Mouse (Mus musculus) forebrain, embryonic 10.5 days (tissue): ENCODE measurements at regions not wholly inside any gene's neighbourhood (a gene's known extent, or its start where the extent isn't known, plus 50 kb on each side); places are given as distances from the start of the nearest gene placed in this dataset.

Experiments
- DNase-seq: peaks from one replicate; pipeline ENCODE4 v3.0.0-alpha.2; 2017; ENCODE audit warnings: low spot score; ENCODE audit errors: extremely low spot score
- H3K27ac ChIP-seq: fragments of 300-500 bp; sonication (generic); 2 replicates; pipeline ENCODE4 v1.5.1; 2016; ENCODE audit warnings: mild to moderate bottlenecking
- H3K27me3 ChIP-seq: fragments of 300-500 bp; sonication (generic); 2 replicates; pipeline ENCODE4 v1.6.1; 2016; ENCODE audit warnings: mild to moderate bottlenecking; ENCODE audit not compliant: poor library complexity, severe bottlenecking
- H3K36me3 ChIP-seq: fragments of 300-500 bp; sonication (generic); replicated peaks from 2 replicates; pipeline ENCODE4 v1.6.1; 2016; ENCODE audit warnings: mild to moderate bottlenecking, moderate library complexity
- H3K4me1 ChIP-seq: fragments of 300-500 bp; sonication (generic); 2 replicates; pipeline ENCODE4 v1.6.1; 2016
- H3K4me3 ChIP-seq: fragments of 300-500 bp; sonication (generic); 2 replicates; pipeline ENCODE4 v1.5.1; 2016; ENCODE audit warnings: mild to moderate bottlenecking, moderate library complexity
- H3K9me3 ChIP-seq: fragments of 300-500 bp; sonication (generic); 2 replicates; pipeline ENCODE4 v1.6.1; 2016; ENCODE audit warnings: mild to moderate bottlenecking, moderate library complexity
- WGBS: fragments of 180-500 bp; shearing (Covaris S2); methylation state at CpG from one replicate; pipeline ENCODE4 v1.1.7; 2016; 5-methylcytosine and 5-hydroxymethylcytosine counted together

DNA sequence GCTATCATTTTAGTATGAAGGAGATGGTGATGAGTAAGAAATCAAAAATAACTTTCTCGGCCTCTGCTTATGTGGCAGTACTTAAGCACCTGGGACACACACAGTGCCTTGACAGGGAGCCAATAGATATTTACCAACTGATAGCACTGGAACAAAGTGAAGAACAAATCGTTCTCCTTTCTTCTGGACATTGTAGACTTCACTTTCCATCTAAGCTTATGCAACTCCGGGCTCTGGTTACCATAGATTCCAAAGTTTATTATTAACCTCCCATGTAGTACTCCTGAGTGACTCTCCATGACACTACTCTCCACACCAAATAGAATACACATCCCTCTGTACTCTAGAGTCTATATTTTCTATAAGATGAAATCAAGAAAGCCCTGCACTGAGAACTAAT, 110.9 kb upstream of the Ccdc85a start:
- 87% methylated on average over 3 of the region's 3 CpGs for WGBS
- Histone ChIP-seq H3K27me3 (no peaks in the 10 kb centered on the region), H3K4me1 (peaks cover 49% of the 10 kb centered on the region), H3K9me3 (no peaks in the 10 kb centered on the region), H3K36me3 (no peaks in the 10 kb centered on the region), H3K27ac (no peak overlapping the region), H3K4me3 (no peak overlapping the region)
- DNase-seq = no peak

GRCm38 (mm10) chr11:28693303-28693702, 109.2 kb upstream of the Ccdc85a start:
- H3K27me3 ChIP-seq = no peaks in the 10 kb centered on the region
- WGBS = 63% methylated on average over 1 of the region's 1 CpGs
- H3K4me3 ChIP-seq = no peak overlapping the region
- H3K36me3 ChIP-seq = no peaks in the 10 kb centered on the region
- no peaks in the 10 kb centered on the region for H3K9me3 ChIP-seq
- no peak overlapping the region for H3K27ac ChIP-seq
- no peak for DNase-seq
- peaks cover 43% of the 10 kb centered on the region for H3K4me1 ChIP-seq

DNA sequence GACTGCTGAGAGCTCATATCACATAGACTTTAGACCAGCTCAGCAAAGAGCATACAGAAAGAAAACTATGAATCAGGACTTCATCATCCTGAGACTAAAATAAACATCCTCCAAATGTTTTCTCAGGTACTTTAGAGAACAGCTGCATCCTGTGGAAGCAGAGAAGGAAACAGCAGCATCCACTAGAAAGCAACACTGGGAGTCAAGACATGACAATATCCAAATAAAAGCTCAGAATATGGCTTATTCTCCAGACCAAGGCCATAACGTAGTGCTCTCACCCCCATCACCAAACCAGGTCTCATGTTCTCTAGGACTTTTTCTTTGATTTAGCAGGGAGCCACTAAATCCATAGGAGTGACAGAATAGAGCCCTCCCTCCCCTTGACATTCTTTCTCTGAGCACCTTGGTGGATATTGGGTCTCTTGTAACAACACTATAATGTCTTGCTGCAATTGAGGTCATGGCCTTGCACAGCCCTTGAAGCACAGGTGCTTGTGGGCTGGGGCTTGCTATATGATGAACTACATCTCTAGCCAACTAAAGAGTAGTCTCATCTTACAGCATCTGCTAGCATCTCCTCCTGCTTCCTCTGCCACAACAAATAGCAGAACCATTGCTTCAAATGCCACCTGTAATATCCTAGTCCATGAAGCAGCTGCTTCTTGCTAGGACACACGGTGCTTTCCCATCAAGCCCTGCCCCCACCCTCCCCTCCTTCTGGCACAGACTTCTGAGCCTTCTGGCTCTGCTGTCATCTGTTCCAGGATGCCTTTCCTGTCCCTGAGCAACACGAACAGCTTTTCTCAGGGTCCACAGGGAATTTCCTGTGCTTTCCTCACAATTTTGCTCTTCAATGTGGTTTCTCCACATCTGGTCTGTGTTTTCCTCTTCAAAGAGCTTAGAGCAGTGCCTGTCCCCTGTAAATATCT, 108.4 kb upstream of the Ccdc85a start:
- Histone ChIP-seq H3K9me3 (no peaks in the 10 kb centered on the region), H3K4me1 (peaks cover 36% of the 10 kb centered on the region), H3K36me3 (no peaks in the 10 kb centered on the region), H3K27ac (0 out of 2 replicates have a peak overlapping the region, but pooled peaks have one; percentile 35), H3K4me3 (no peak overlapping the region), H3K27me3 (no peaks in the 10 kb centered on the region)
- DNase-seq = peak; percentile 28
- 49% methylated on average over 3 of the region's 3 CpGs for WGBS

GRCm38 (mm10) chr11:28688436-28688835, 104.3 kb upstream of the Ccdc85a start:
- WGBS = 83% methylated on average over 1 of the region's 1 CpGs
- Histone ChIP-seq H3K27ac (no peak overlapping the region), H3K4me3 (no peak overlapping the region), H3K4me1 (peaks cover 38% of the 10 kb centered on the region), H3K9me3 (no peaks in the 10 kb centered on the region), H3K27me3 (no peaks in the 10 kb centered on the region; the same call in 1 of the 2 replicates), H3K36me3 (no peaks in the 10 kb centered on the region)
- DNase-seq = no peak

DNA sequence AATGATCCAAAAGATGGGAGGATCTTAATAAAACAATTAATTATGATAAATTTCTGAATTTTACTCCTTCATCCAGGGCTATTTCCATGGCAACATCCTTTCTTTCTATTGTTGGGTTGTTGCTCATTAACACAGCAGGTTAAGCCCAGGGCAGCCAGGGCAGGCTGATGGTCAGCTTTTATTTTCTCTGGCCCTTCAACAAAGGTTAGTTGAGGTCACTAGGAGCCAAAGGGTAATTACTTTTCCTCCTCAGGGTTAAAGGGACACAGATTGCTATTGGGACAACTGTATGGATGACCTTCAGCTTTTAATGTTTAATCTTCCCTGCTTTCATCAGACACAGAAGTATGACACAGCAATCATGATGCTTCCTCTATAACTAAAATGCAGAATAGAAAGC, 101.3 kb upstream of the Ccdc85a start:
- H3K27me3 ChIP-seq = no peaks in the 10 kb centered on the region; the same call in 1 of the 2 replicates
- no peak overlapping the region for H3K27ac ChIP-seq
- DNase-seq = no peak
- no peaks in the 10 kb centered on the region for H3K36me3 ChIP-seq
- H3K9me3 ChIP-seq = no peaks in the 10 kb centered on the region
- peaks cover 29% of the 10 kb centered on the region for H3K4me1 ChIP-seq
- H3K4me3 ChIP-seq = no peak overlapping the region

GRCm38 (mm10) chr11:28681311-28681710, 97.2 kb upstream of the Ccdc85a start:
- no peak overlapping the region for H3K27ac ChIP-seq
- peaks cover 34% of the 10 kb centered on the region for H3K4me1 ChIP-seq
- H3K4me3 ChIP-seq = no peak overlapping the region
- DNase-seq = no peak
- no peaks in the 10 kb centered on the region for H3K36me3 ChIP-seq
- H3K9me3 ChIP-seq = no peaks in the 10 kb centered on the region
- 69% methylated on average over 3 of the region's 3 CpGs for WGBS
- no peaks in the 10 kb centered on the region; the same call in 1 of the 2 replicates for H3K27me3 ChIP-seq

- H3K4me1 ChIP-seq = no peaks in the 10 kb centered on the region
- no peaks in the 10 kb centered on the region for H3K36me3 ChIP-seq
- no peak overlapping the region for H3K27ac ChIP-seq
- no peaks in the 10 kb centered on the region for H3K9me3 ChIP-seq
- H3K4me3 ChIP-seq = no peak overlapping the region
- no peaks in the 10 kb centered on the region for H3K27me3 ChIP-seq
- no peak for DNase-seq
Observed at GRCm38 (mm10) chr11:28670765-28671164, 86.6 kb upstream of the Ccdc85a start.

DNA sequence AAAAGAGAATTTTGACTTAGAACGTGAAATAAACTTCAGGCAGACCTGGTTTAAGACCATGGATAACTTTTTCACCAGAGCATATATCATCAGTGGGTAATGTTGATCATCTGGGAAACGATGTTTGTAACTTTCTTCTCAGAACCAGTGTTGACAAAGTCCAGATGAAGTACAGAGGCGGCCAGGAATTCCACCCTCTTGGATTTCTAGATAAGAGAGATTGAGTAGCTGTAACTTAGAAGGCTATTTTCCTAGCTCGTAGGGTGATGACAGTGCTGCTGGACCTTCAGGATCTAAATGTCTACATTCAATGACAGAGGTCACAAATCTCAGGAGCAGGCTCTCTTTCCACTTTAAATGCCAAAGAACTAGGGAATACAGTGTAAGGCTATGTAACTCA, 85.2 kb upstream of the Ccdc85a start:
- Histone ChIP-seq H3K36me3 (no peaks in the 10 kb centered on the region), H3K4me3 (no peak overlapping the region), H3K9me3 (no peaks in the 10 kb centered on the region), H3K4me1 (no peaks in the 10 kb centered on the region), H3K27ac (no peak overlapping the region), H3K27me3 (no peaks in the 10 kb centered on the region)
- DNase-seq = no peak
- WGBS = 93% methylated on average over 4 of the region's 4 CpGs

GRCm38 (mm10) chr11:28660377-28660776, 76.3 kb upstream of the Ccdc85a start:
- H3K4me3 ChIP-seq = no peak overlapping the region
- no peak for DNase-seq
- H3K27ac ChIP-seq = no peak overlapping the region
- WGBS = 80% methylated on average over 4 of the region's 4 CpGs
- H3K27me3 ChIP-seq = no peaks in the 10 kb centered on the region
- H3K9me3 ChIP-seq = no peaks in the 10 kb centered on the region
- H3K4me1 ChIP-seq = peaks cover 12% of the 10 kb centered on the region
- no peaks in the 10 kb centered on the region for H3K36me3 ChIP-seq

GRCm38 (mm10) chr11:28655169-28655846, 71.2 kb upstream of the Ccdc85a start:
- Histone ChIP-seq H3K4me3 (no peak overlapping the region), H3K9me3 (no peaks in the 10 kb centered on the region), H3K4me1 (peaks cover 12% of the 10 kb centered on the region), H3K27ac (no peak overlapping the region), H3K36me3 (no peaks in the 10 kb centered on the region), H3K27me3 (no peaks in the 10 kb centered on the region)
- 89% methylated on average over 12 of the region's 12 CpGs for WGBS
- no peak for DNase-seq

DNA sequence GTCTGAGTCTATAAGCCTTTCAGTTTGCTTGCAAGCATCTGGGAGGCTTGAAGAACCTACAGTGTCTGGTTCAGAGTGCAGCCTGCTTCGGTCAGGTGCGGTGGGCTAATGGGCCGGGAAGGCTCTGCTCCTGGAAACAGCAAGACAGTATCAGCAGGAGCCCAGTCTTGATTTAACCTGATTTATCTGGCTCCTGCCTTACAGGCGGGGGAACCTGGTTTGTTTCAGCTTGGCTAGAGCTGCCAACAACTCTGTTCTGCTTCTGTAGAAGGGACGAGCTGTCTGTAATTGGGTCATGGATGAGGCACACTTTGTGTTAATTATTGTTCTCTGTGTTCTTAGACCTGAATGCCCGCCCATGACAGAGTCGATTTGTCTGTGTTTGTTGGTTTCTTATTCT, 65.3 kb upstream of the Ccdc85a start:
- whole genome bisulfite sequencing = 81% methylated on average over 7 of the region's 7 CpGs
- H3K4me1 ChIP-seq = peaks cover 17% of the 10 kb centered on the region
- H3K27me3 ChIP-seq = no peaks in the 10 kb centered on the region
- H3K36me3 ChIP-seq = no peaks in the 10 kb centered on the region
- H3K9me3 ChIP-seq = no peaks in the 10 kb centered on the region
- no peak overlapping the region for H3K4me3 ChIP-seq
- H3K27ac ChIP-seq = peak overlapping the region; percentile 61; the same call in 1 of the 2 replicates
- DNase-seq = no peak

DNA sequence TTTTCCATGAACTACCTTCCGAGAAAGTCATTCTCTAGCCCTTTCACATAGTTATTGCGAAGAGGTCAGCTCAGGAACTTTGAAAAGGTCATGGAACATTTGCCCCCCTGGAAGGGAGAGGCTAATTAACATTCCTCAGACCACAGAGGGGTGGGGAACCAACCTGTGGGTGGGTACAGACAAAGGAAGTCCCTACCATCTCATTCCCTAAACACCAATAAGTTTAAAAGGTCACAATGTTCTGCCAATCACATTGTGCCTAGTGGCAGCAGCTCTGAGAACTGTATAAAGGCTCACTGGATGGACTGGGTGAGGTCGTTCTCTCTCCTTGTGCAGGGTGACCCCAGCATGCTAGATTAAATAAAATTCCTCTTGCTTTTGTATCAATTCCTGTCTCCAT, 64.8 kb upstream of the Ccdc85a start:
- no peak for DNase-seq
- no peak overlapping the region for H3K4me3 ChIP-seq
- no peaks in the 10 kb centered on the region for H3K9me3 ChIP-seq
- WGBS = 23% methylated on average over 3 of the region's 3 CpGs
- H3K27me3 ChIP-seq = no peaks in the 10 kb centered on the region
- peaks cover 17% of the 10 kb centered on the region for H3K4me1 ChIP-seq
- no peak overlapping the region for H3K27ac ChIP-seq
- no peaks in the 10 kb centered on the region for H3K36me3 ChIP-seq

- Histone ChIP-seq H3K4me3 (no peak overlapping the region), H3K27ac (no peak overlapping the region), H3K9me3 (no peaks in the 10 kb centered on the region), H3K27me3 (no peaks in the 10 kb centered on the region), H3K4me1 (no peaks in the 10 kb centered on the region), H3K36me3 (no peaks in the 10 kb centered on the region)
- no peak for DNase-seq
- 81% methylated on average over 1 of the region's 1 CpGs for WGBS
Observed at GRCm38 (mm10) chr11:28639081-28639480, 55.0 kb upstream of the Ccdc85a start.
